ENCODE assay signal across 31 mouse cellular contexts in genomic region chr2:104840974-104841373, GRCm38 (mm10). TPM values are rescaled to one million over a fixed set of nuclear protein-coding genes. Genes with fewer than 3 reads are reported as not detected.
DNase-seq lines count a peak whose midpoint lies in the region; TF ChIP-seq lines count a peak whose summit lies in the region.
"Had no signal": no experiment of that assay in that cellular context is flagged by ENCODE, and none has a peak within 500 bp of the region (broad histone marks: within the 10 kb centered on the region; RNA-seq: fewer than 3 reads in every experiment).

No protein-coding gene starts in this region.

- H3K27ac ChIP-seq in layer of hippocampus, adult 2 months: no peak overlapping the region
- H3K27ac ChIP-seq: embryonic facial prominence, embryonic 13.5 days; hindbrain, embryonic 10.5 days; hindbrain, embryonic 15.5 days; kidney, embryonic 15.5 days; limb, embryonic 12.5 days; liver, embryonic 15.5 days; midbrain, embryonic 12.5 days had no signal

- TF ChIP-seq CTCF in layer of hippocampus, adult 2 months (conservative IDR thresholded peaks at IDR 0.05): peak; percentile 29

- no peak for DNase-seq in layer of hippocampus, adult 2 months (ENCODE audit: low spot score in 2 of 2)
- DNase-seq in layer of hippocampus, adult 9-10 months (ENCODE audit: low spot score): no peak
- DNase-seq in 416B (ENCODE audit: low read depth): peak; percentile 13
- peak; percentile 34 for DNase-seq in ES-CJ7 (ENCODE audit: low read depth, low spot score)
- DNase-seq in induced T-regulatory cell, adult 2 months (ENCODE audit: low read depth): peak; percentile 19
- no peak for DNase-seq in thymus, postnatal 10 days (ENCODE audit: low spot score in 2 of 2)
- DNase-seq in lung, postnatal 10 days: no peak
- DNase-seq: adrenal gland, postnatal 14 days; cerebellum, adult 11 months; cerebellum, adult 9-10 months; embryo, embryonic 11 days; forebrain, postnatal 0 days; gastrocnemius, postnatal 25 days; heart, adult 11 months; kidney, adult 18-20 months; kidney, postnatal 4 days; layer of hippocampus, adult 9-11 months; lung, postnatal 4 days; thymus, postnatal 25 days had no signal

- no peak overlapping the region for H3K4me3 ChIP-seq in layer of hippocampus, adult 2 months
- H3K4me3 ChIP-seq: embryonic facial prominence, embryonic 13.5 days; erythroblast, embryonic 14.5 days; heart, embryonic 12.5 days; hindbrain, embryonic 10.5 days; hindbrain, embryonic 15.5 days; kidney, embryonic 15.5 days; limb, embryonic 12.5 days; liver, embryonic 15.5 days; lung, embryonic 15.5 days; megakaryocyte, embryonic 14.5 days; midbrain, embryonic 12.5 days had no signal

RNA-seq across cellular contexts. Expression of gene Prrg4, which starts 8.7 kb away (rescaled TPM):
- under 1 TPM; 0.47 to 0.56 TPM for total RNA-seq in layer of hippocampus, adult 2 months (2021)

RNA-seq across cellular contexts. Expression of gene Qser1, which starts 24.4 kb away (rescaled TPM):
- 10 to 100 TPM in 1 of 2 experiments, 1 to 10 TPM in 1; 9.8 to 11.3 TPM for total RNA-seq in layer of hippocampus, adult 2 months (2021)

RNA-seq across cellular contexts. Expression of gene Ccdc73, which starts 26.6 kb away (rescaled TPM):
- 1 to 10 TPM in 1 of 2 experiments, not detected in 1; 1.2 TPM for total RNA-seq in layer of hippocampus, adult 2 months (2021)
- total RNA-seq: forebrain, postnatal 0 days; left cerebral cortex, postnatal 25 days had no signal

Comparison
In these comparisons a context has a peak if more than half of its experiments do, and no peak if none do; other contexts are left out.
1. DNase-seq: peak in 416B (single experiment), ES-CJ7 (single experiment) and induced T-regulatory cell, adult 2 months (single experiment); none in layer of hippocampus, adult 2 months (0 of 2), layer of hippocampus, adult 9-10 months (single experiment), thymus, postnatal 10 days (0 of 2) and lung, postnatal 10 days (single experiment).